Mouse (Mus musculus): Measurements from ENCODE around the gene Tbc1d10b. TPM values are rescaled to one million over a fixed set of nuclear protein-coding genes. Genes with fewer than 3 reads are reported as not detected.

Gene Tbc1d10b
- polyA plus RNA-seq, 1 experiment from 2014 or later = 26.7 TPM

DNA sequence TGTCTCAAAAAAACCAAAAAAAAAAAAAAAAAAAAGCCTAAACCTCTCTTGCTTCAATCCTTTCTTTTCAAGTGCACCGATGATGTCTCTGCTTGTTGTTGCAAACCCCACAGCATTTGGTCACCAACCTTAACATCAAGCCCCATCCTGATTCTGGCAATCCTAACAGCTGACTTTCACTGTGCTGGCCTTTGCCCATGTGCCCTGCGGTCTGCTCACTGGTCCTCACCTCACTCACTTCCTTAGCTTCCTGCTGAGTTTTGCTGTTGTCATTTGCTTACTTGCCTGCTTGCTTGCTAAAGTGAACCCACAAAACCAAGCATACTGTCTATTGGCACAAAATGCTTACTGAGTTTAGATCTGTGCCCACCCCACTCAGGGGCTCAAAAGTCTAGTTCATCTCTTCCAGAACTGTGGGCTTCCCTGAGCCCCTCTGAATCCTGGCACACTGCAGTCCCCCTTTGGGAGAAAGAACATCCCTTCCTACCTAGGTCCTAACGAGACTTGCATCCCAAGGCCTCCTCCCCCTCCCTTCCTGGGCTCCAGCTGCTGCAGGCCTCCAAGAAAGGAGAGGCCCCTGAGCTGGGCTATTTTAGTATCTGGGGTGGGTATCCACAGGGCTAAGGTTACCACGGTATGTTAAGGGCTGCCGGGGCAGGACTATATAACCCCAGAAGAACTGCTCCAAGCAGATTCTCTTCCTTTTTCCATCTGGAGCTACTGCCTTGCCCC is 2.9 kb upstream of the Tbc1d10b start:
- no peak overlapping the region for H3K9ac ChIP-seq
- H3K9me3 ChIP-seq (replicated peaks) = no peaks in the 10 kb centered on the region
- WGBS = 69% methylated on average over 5 of the region's 5 CpGs
- H3K27ac ChIP-seq = no peak overlapping the region
- no peak overlapping the region for H3K4me2 ChIP-seq
- H3K4me3 ChIP-seq (replicated peaks) = no peak overlapping the region
- no peak for ATAC-seq (replicated peaks; ENCODE audit: low FRiP score)
- peaks cover 5% of the 10 kb centered on the region; the same call in 1 of the 2 replicates for H3K27me3 ChIP-seq
- peaks cover 44% of the 10 kb centered on the region for H3K4me1 ChIP-seq
- H3K36me3 ChIP-seq = no peaks in the 10 kb centered on the region

DNA sequence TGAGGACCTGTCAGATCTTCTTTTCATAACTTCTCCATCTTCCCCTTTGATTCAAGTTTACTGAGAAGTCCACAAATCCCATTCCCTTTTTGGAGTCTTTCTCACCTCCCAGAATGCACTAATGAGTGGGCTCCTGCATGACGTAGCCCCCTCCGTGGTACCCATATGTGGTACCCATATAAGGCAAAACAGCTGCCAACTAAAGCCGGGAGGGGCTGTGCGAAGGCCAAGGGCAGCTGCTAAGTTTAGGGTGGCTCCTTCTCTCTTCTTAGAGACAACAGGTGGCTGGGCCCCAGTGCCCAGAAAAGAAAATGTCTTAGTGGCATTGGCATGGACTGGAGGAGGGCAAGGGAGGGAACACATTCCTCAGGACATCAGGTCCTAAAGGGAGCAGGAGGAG is 2.0 kb upstream of the Tbc1d10b start:
- Histone ChIP-seq H3K27ac (no peak overlapping the region), H3K4me1 (peaks cover 45% of the 10 kb centered on the region), H3K9ac (no peak overlapping the region), H3K27me3 (peaks cover 5% of the 10 kb centered on the region; the same call in 1 of the 2 replicates), H3K9me3 (replicated peaks) (no peaks in the 10 kb centered on the region), H3K36me3 (no peaks in the 10 kb centered on the region), H3K4me3 (replicated peaks) (no peak overlapping the region), H3K4me2 (no peak overlapping the region)
- no peak for ATAC-seq (replicated peaks; ENCODE audit: low FRiP score)
- 91% methylated on average over 4 of the region's 4 CpGs for WGBS

- Histone ChIP-seq H3K4me1 (peaks cover 43% of the 10 kb centered on the region), H3K27ac (peak overlapping the region; percentile 93; the same call in 1 of the 2 replicates), H3K9me3 (replicated peaks) (no peaks in the 10 kb centered on the region), H3K9ac (no peak overlapping the region), H3K4me3 (replicated peaks) (no peak overlapping the region), H3K36me3 (no peaks in the 10 kb centered on the region), H3K4me2 (peak overlapping the region; percentile 91), H3K27me3 (peaks cover 5% of the 10 kb centered on the region; the same call in 1 of the 2 replicates)
- WGBS = 82% methylated on average over 5 of the region's 5 CpGs
- ATAC-seq (replicated peaks; ENCODE audit: low FRiP score) = no peak
These were observed 1.6 kb upstream of the Tbc1d10b start for GRCm38 (mm10) chr7:127209851-127210250.

GRCm38 (mm10) chr7:127208553-127209438 is 528 bp upstream of the Tbc1d10b start, which contains the start of gene Mylpf:
Gene Mylpf (plus strand): TSS chr7:127208890.
- under 1% methylated on average over 44 of the region's 44 CpGs for WGBS
- Histone ChIP-seq H3K27ac (peak within 1 kb of the TSS; percentile 93), H3K9ac (peak within 1 kb of the TSS; percentile 95), H3K4me2 (peak within 1 kb of the TSS; percentile 91), H3K4me3 (replicated peaks) (peak within 1 kb of the TSS; percentile 92), H3K36me3 (peaks cover 4% of the 10 kb centered on the region), H3K9me3 (replicated peaks) (no peaks in the 10 kb centered on the region), H3K4me1 (peaks cover 36% of the 10 kb centered on the region), H3K27me3 (peaks cover under 1% of the 10 kb centered on the region; the same call in 1 of the 2 replicates)
- peak; percentile 96 for ATAC-seq (replicated peaks; ENCODE audit: low FRiP score)

DNA sequence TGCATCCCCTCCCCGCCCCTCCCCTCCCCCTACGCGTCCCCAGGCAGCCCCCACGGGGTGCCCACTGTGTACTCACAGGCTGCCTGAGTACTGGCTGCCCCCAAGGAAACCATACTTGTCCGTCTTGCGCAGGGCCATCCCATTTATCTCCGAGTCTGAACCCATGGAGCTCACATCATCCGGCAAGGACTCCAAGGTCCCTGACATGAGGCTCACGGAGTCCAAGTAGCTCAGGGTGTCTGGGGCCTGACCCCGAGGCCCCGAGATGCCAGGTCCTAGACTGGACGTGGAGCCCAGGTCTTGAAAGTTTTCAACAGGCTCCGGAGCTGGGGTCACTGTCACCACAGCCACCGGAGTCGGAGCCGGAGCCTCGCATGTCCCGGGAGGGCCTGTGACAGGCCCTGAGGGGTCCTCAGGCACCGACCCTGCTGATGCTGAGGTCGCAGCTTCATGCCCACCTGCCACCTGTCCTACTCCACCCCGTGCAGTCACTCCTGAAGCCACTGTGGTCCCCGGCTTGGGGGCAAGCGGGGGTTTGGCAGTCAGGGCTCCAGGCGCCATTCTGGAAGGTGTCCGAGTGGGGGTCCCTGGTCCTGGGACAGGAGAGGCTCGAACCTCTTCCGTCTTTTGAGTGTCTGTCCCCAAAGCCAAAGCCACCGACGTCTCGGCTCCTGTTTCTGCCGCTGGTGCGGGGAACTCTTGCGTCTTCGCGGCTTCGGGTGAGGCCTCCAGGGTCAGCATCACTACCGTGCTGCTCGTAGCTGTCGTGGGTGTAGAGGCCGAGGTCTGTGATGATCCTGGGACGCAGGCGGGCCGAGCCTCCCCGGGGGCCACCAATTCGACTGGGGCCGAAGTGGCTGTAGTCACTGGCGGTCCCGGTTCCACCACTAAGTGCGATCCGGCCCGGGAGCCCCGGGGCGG is 634 bp downstream of the Tbc1d10b start:
- ATAC-seq (replicated peaks; ENCODE audit: low FRiP score) = peak; percentile 3; the same call in 1 of the 2 replicates
- under 1% methylated on average over 53 of the region's 53 CpGs for WGBS

GRCm38 (mm10) chr7:127206606-127207005 is 1.7 kb downstream of the Tbc1d10b start:
- ATAC-seq (replicated peaks; ENCODE audit: low FRiP score) = no peak
- peak overlapping the region; percentile 93; the same call in 1 of the 2 replicates for H3K27ac ChIP-seq

More for the DNA sequence above, 634 bp downstream of the Tbc1d10b start:
- Histone ChIP-seq H3K4me3 (replicated peaks) (peak overlapping the region; percentile 92), H3K9ac (peak overlapping the region; percentile 95), H3K4me1 (peaks cover 37% of the 10 kb centered on the region), H3K36me3 (peaks cover 16% of the 10 kb centered on the region), H3K4me2 (peak overlapping the region; percentile 91), H3K27ac (peak overlapping the region; percentile 93), H3K9me3 (replicated peaks) (no peaks in the 10 kb centered on the region), H3K27me3 (no peaks in the 10 kb centered on the region; the same call in 1 of the 2 replicates)

GRCm38 (mm10) chr7:127196484-127196883 is 11.8 kb downstream of the Tbc1d10b start:
- peaks cover 29% of the 10 kb centered on the region for H3K4me1 ChIP-seq
- WGBS = 57% methylated on average over 11 of the region's 11 CpGs
- ATAC-seq (replicated peaks; ENCODE audit: low FRiP score) = no peak
- peak overlapping the region; percentile 94 for H3K27ac ChIP-seq
- peaks cover 81% of the 10 kb centered on the region for H3K36me3 ChIP-seq
- peak overlapping the region; percentile 60 for H3K9ac ChIP-seq
- no peaks in the 10 kb centered on the region for H3K9me3 ChIP-seq (replicated peaks)
- no peaks in the 10 kb centered on the region for H3K27me3 ChIP-seq
- H3K4me2 ChIP-seq = peak overlapping the region; percentile 84
- peak overlapping the region; percentile 81 for H3K4me3 ChIP-seq (replicated peaks)

More at GRCm38 (mm10) chr7:127206606-127207005, 1.7 kb downstream of the Tbc1d10b start:
- Histone ChIP-seq H3K9me3 (replicated peaks) (no peaks in the 10 kb centered on the region), H3K4me1 (peaks cover 37% of the 10 kb centered on the region), H3K9ac (peak overlapping the region; percentile 95), H3K27me3 (no peaks in the 10 kb centered on the region), H3K4me2 (peak overlapping the region; percentile 91), H3K36me3 (peaks cover 26% of the 10 kb centered on the region), H3K4me3 (replicated peaks) (peak overlapping the region; percentile 92)
- 60% methylated on average over 2 of the region's 2 CpGs for WGBS

DNA sequence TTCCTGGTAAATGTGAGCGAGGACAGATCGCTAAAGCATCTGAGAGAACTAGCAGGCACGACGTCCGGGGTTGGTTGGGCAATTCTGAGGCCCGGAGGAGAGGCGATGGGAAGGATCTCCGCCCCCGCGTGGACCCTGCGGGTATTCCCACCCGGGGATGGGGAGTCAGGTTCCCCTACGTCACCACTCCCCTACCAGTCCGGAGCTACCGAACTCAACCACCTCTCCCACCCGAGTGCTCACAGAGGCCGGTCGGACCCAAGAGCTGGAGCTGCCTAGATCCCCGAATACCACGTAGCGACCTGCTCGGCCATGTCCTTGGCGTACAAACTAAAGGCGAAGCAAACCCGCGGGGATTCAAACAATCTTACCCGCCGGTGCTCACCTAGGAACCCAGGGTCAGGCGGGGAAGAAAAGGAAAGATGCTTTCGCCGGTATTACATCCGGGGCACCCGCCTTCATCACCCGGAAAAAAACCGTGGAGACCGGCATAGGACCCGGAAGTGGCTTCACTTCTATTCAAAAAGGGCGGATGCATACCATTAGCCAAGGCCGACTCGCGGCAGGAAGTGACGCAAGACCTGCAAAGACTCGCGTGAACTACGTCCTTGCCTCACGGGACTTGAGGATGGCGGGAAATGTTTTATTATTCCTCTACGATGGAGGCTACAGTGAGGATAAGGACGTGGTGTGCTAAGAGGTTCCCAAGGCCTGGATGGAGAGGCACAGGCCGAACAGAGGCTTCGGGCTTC is 12.5 kb downstream of the Tbc1d10b start, which contains the start of gene Cd2bp2:
Gene Cd2bp2, minus strand, starts transcription at position 507 of the 752 bp plus-strand sequence.
- Histone ChIP-seq H3K4me3 (replicated peaks) (peak within 1 kb of the TSS; percentile 81), H3K36me3 (peaks cover 78% of the 10 kb centered on the region), H3K27ac (peak within 1 kb of the TSS; percentile 94), H3K9me3 (replicated peaks) (no peaks in the 10 kb centered on the region), H3K4me1 (peaks cover 29% of the 10 kb centered on the region), H3K27me3 (no peaks in the 10 kb centered on the region), H3K4me2 (peak within 1 kb of the TSS; percentile 84), H3K9ac (peak within 1 kb of the TSS; percentile 83)
- peak; percentile 96 for ATAC-seq (replicated peaks; ENCODE audit: low FRiP score)
- WGBS = under 1% methylated on average over 51 of the region's 51 CpGs

DNA sequence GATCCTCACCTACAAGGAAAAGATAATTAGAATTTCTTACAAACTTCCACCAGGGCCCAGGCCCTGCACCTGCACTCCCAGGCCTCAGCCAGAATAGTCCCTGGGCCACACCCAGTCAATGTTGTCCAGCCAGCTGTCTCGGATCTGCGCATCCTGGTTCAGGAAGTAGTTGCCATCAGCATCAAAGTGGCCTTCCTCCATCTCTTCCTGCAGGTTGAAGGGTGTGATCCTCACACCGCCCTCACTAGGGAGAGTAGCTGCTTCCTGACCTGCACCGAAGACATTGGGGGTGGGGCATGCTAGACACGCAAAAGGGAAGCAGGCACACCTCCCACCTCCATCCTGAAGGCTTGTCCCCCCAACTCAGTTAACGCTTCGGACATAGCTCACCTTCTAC is 13.6 kb downstream of the Tbc1d10b start:
- 59% methylated on average over 7 of the region's 7 CpGs for WGBS
- H3K27ac ChIP-seq = peak overlapping the region; percentile 94; the same call in 1 of the 2 replicates
- H3K4me3 ChIP-seq (replicated peaks) = peak overlapping the region; percentile 81
- no peaks in the 10 kb centered on the region for H3K9me3 ChIP-seq (replicated peaks)
- H3K4me2 ChIP-seq = peak overlapping the region; percentile 84
- peaks cover 29% of the 10 kb centered on the region for H3K4me1 ChIP-seq
- H3K9ac ChIP-seq = peak overlapping the region; percentile 83
- no peak for ATAC-seq (replicated peaks; ENCODE audit: low FRiP score)
- H3K27me3 ChIP-seq = no peaks in the 10 kb centered on the region
- peaks cover 67% of the 10 kb centered on the region for H3K36me3 ChIP-seq

GRCm38 (mm10) chr7:127194011-127194632 is 14.1 kb downstream of the Tbc1d10b start:
- Histone ChIP-seq H3K36me3 (peaks cover 62% of the 10 kb centered on the region), H3K27me3 (no peaks in the 10 kb centered on the region), H3K9me3 (replicated peaks) (no peaks in the 10 kb centered on the region), H3K4me2 (peak overlapping the region; percentile 84), H3K27ac (no peak overlapping the region), H3K9ac (peak overlapping the region; percentile 83; the same call in 1 of the 2 replicates), H3K4me3 (replicated peaks) (peak overlapping the region; percentile 81), H3K4me1 (peaks cover 29% of the 10 kb centered on the region)
- 81% methylated on average over 17 of the region's 17 CpGs for WGBS
- ATAC-seq (replicated peaks; ENCODE audit: low FRiP score) = no peak
